Mouse (Mus musculus): ENCODE data around the gene Spata2.
A peak's percentile ranks its signal among the peaks of the same experiment; 100 is the strongest.

The Spata2 gene

GRCm38 (mm10) chr2:167508569-167508968, 15.9 kb upstream of the Spata2 start:
- peak; percentile 31 for DNase-seq (ENCODE audit: low read depth)

- DNase-seq (ENCODE audit: low read depth): no peak
These were observed 15.2 kb upstream of the Spata2 start for GRCm38 (mm10) chr2:167507719-167508385.

DNA sequence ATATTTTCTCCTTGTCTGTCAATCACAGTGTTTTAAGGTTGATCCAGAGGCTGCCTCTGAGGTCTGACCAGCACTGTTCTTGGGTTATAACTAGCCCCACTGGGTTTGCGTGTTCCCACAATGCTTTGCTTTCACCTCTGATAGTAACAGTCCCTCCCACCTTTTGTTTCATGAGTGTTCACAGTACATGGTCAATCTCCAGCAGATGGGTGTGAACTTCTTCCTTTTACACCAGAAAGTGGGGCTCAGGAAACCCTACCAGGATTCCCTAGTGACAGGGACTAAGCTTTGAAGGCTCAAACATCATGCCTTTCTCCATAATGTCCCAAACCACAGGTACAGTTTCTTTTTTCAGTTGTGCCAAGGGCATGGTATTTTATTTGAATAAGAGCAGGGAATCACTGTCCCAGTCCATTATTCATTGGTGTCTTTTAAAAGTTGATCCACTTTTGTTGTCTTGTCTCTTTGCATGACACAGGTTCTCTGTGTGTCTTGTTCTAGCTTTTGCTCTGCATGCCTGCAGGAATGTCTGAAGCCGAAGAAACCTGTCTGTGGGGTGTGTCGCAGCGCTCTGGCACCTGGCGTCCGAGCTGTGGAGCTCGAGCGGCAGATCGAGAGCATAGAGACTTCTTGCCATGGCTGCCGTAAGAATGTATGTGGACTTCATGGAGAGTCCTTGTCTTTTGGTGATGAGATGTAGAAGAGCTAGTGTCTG, 14.0 kb upstream of the Spata2 start:
- DNase-seq (ENCODE audit: low read depth): no peak

- no peak for DNase-seq (ENCODE audit: low read depth)
These were observed 12.4 kb upstream of the Spata2 start for GRCm38 (mm10) chr2:167505127-167505526.

DNA sequence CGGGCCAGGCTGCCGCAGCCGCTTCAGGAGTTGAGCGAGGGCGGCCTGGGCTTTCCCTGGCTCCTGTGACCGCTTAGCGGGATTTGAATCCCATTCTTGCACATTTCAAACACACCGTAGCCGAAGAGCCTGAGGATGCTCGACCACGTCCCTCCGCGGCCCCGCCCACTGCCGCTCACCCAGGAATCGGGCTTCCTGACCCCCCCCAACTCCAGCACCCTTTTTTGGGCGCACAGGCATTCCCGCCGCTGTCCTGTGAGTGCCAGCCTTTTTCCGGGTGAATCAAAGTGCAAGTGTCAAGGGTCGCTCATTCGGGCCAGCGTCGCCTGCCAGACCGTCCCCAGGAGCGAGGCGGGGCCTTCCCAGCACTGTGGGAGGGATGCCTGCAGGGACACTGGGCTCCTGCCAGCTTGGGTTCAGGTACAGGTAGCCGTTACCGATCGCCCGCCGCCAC, 11.2 kb upstream of the Spata2 start:
- peak; percentile 60 for DNase-seq (ENCODE audit: low read depth)

DNA sequence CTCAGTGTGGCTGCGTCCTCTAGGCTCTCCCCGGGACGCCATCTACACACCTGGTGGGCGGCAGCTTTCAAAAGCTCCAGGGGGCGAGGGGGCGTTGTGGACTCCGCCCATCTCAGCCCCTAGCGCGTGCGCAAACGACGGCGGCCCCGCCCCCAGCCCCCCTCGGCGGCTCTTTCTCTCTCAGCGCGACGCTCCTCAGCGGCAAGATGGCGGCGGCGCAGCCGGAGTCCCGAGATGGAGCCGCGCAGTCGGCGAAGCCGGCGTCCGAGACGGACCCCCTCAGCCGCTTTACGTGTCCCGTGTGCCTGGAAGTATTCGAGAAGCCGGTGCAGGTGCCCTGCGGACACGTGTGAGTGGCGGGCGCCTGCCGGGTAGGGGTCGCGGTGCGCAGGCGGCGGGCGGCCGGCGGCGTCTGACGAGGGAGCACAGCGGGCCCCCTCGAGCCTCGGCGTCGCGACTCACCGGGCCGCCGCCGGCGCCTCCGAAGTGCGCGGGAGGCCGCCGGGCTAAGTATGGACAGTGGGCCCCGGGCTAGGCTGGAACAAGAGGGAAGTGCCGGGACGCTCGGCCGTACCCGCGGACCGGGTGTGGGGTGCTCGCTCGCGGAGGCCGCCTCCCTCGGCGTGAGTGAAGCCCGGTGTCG, 10.7 kb upstream of the Spata2 start:
- DNase-seq (ENCODE audit: low read depth): peak; percentile 92

DNA sequence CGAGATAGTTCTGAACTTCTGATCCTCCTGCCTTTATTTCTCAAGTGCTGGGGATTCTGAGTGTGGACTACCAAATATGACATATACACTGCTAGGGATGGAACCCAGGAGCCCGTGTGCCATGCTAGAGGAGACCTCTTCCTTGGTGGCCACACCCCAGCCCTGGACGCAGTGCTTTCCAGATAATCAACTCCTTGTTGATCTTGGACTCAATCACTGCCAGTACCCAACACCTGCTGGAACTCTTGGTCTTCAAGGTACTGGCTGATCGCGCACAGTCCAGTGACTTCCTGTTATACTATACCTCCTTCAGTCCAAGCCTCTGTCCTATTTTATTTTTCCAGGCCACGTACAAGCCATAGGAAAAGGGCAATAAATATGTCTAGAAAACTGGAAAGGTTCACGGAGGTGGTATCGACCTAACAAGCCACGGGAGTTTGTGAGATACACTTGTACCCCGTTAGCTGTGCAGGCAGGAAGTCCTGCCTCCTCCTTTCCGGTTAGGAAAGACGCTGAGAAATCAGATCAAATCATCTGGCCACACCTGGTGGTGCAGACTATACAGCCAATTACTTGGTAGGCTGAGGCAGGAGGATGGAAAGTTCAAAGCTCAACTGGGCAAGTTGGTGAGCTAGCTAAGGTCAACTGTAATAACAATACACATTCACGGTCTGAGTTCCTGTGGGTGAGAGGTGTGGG, 10.0 kb upstream of the Spata2 start:
- DNase-seq (ENCODE audit: low read depth): no peak

- DNase-seq (ENCODE audit: low read depth): peak; percentile 70
These were observed 4.6 kb upstream of the Spata2 start for GRCm38 (mm10) chr2:167497272-167497671.

DNA sequence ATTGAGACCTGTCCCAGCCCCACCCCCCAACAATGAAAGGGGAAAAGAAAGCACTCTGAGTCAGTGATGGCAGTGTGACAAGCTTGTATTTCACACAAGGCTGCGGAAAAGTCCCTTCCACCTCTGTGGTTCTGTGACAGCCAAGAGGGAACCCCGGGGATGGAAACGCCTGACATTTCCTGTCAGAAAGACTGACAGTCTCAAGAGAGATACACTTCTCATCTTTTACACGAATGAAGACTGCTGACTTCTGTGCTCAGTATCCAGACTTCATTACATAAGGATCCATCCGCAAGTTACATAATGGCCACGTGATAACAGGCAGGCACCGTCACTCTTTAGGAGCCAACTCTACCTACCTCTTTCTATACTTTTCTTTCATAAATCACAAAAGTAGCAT, 3.8 kb upstream of the Spata2 start:
- no peak for DNase-seq (ENCODE audit: low read depth)

- DNase-seq (ENCODE audit: low read depth): peak; percentile 38
These were observed 654 bp downstream of the Spata2 start, which contains the start of gene Rnf114 for GRCm38 (mm10) chr2:167491757-167492708. TSS of gene Rnf114 (plus strand) at chr2:167492645.

DNA sequence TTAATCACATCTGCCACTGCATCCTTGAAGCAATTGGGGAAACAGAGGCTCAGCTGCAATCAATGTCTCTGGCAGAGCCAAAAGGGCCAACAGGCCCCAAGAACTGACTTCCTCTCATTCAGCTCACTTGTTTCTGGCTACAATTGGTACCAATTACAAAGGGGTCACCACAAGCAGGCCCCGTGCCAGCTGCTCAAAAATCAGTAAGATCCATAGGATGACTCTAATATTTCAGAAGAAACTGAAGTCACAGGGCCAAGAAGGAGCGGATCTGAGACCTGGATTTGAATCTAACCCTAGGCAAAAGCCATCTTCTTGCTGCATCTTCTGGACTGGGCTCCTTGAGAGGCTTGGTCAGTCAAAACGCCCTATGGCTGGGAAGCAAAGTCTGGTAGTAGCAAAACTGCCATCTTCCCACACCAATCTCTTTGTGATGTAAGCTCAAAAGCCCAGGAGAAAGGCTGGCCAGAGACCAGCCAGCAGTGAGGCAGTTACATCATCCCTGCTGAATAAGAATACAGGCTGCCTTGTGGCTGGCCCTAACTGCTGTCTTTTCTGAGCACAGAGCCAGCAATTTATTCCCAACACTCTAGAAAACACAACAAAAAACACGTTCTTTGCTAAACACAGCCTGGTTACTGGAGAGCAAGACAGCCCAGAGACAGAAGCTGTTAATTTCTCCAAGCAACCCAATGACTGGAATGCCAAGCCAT, 1.7 kb downstream of the Spata2 start:
- peak; percentile 84 for DNase-seq (ENCODE audit: low read depth)

DNA sequence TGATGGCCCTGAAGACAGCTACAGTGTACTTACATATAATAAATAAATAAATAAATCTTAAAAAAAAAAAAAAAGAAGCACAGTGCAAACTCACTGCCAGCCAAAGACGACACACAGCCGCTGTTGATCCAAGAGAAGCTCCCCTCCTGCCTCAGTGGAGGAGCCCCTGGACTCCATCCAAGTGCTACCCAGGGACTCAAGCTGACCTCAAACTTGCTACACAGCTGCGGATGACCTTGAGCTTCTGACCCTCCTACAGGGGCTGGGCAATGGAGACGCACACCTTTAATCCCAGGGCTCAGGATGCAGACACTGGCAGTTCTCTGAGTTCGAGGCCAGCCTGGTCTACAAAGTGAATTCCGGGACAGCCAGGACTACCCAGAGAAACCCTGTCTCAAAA, 4.7 kb downstream of the Spata2 start:
- DNase-seq (ENCODE audit: low read depth): no peak

DNA sequence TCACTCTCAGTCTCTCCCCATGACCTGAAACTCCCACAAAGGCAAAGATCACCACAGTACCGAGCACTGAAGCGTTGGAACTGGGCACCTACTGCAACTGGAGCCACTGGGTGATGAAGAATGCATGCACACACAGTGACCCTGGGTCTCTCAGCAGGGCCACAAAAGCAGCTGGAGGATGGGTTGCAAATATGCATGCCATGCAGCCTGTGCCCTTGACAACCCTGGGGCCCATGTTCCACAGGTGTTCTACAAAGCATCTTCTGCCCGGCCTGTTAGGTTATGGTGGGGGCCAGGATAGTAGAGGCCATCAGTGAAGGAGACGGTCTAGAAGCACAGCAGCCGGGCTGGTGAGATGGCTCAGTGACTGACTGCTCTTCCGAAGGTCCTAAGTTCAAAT, 5.1 kb downstream of the Spata2 start:
- no peak for DNase-seq (ENCODE audit: low read depth)

DNA sequence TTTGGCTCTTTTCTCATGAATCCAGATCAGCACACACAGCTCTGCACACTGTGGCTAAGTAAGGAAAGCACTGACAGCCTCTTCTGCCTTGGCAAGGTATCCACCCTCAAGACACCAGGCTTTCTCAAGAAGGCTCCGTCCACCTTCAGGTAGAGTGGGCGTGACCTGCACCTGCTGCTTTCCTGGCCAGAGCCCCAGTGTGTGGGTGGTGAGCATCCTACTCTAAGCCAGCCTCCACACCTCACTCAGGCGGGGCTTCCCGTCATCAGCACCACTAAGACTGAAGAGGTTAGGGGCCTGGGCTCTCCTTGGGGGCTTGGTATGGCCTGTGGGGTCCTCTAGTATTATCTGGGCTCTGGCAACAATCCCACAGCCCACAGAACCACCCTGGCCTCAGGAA, 6.1 kb downstream of the Spata2 start:
- DNase-seq (ENCODE audit: low read depth): no peak

DNA sequence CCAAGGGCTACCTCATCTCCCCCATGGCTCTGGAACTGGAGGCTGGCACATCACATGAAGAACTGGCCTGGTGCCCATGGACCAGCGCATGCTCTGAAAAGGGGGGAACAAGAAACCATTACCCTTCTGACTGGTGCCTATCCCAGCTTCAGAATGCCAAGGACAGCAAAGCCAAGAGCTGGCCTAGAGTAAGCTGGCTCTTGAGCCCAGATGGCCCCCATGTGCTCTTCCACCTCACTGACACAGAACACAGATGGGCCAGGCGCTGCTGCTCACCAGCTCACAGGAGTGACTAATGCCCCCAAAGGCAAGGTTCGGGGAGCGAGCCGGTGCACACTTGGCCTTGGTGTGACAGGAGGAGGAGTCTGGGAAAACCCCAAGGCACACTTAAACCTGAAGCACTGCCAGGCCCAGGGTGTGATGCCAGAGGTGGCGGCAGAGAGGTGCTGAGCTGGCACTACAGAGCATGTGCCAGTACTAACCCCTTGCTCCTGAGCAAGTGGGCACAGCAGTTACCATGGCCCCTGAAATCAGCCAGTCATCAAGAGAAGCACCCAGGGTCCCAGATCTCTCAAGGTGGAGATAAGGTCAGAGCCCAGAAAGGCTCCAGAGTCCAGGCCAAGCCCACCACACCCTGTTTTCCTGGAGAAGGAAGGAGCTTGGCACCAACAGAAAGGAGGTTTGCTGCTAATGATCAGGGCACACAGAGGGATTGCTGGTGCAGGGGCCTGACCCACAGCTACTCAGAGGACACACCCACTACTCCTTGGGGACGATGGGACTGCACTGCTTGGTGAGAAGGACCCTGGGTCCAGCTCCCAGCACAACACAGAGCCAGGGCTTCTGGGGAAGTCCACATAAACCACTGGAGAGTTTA, 6.9 kb downstream of the Spata2 start:
- DNase-seq (ENCODE audit: low read depth): peak; percentile 81

DNA sequence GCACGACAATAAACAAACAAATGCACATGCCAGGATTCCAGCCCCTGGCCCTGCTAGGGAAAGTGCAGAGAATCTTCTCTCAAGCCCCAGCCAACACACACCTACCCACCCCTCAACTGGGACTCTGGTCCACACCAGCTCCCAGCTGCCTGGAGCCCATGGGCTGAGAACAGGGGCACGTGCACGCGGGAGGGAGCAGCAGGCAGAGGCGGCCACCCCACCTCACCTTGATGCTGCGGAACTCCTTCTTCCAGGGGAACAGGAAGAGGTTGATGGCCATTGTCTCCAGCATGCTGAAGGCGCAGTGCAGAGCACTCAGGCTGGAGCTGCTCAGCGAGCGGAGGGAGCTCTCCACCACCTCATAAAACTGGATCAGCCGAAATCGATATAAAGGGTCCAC, 7.8 kb downstream of the Spata2 start:
- no peak for DNase-seq (ENCODE audit: low read depth)

GRCm38 (mm10) chr2:167483827-167484410, 8.8 kb downstream of the Spata2 start:
- no peak for DNase-seq (ENCODE audit: low read depth)

GRCm38 (mm10) chr2:167483081-167483826, 9.4 kb downstream of the Spata2 start:
- no peak for DNase-seq (ENCODE audit: low read depth)

DNA sequence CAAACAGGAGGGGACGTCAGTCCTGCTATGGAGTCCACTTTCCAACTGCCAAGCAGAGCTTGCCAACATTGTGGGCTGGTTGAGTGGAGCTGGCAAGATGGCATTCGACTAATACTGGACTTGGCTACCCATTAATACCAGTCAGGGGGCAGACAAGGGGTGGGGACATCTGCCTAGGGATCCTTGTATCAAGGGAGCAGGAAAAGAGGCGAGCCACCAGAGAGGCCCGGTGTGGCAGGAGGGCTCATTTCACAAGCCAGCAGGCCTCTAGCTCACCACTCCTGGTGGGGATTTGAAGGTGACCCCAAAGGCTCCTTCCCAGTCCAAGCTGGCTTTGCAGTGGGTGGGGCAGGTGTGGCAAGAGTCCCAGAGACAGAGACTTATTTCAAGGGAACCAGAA, 10.0 kb downstream of the Spata2 start:
- DNase-seq (ENCODE audit: low read depth): no peak

Data from NIH3T3 (cell line).